Mouse (Mus musculus) heart, postnatal 14 days (tissue): ENCODE measurements around the gene Vav2. TPM values are rescaled to one million over a fixed set of nuclear protein-coding genes. Genes with fewer than 3 reads are reported as not detected.

Experiments used
- DNase-seq, 2 experiments: peaks; one replicate each; pipeline ENCODE4 v3.0.0; 2021 to 2022
- intact Hi-C: fragments of 180-260 bp; cut with DNase I; formaldehyde crosslinking; loops from one replicate; pipeline ENCODE4 v1.15.1; 2025
- microRNA-seq, 2 experiments: library from miRNA; unstranded; fragments of <30 nt; microRNA quantifications; one replicate each; pipeline ENCODE4 v1.2.0; 2021 to 2022
- total RNA-seq, 2 experiments: library from RNA; stranded (reverse); gene quantifications; 2 replicates each; pipeline ENCODE4 v1.2.3; 2021

The Vav2 gene
- total RNA-seq, 2 experiments from 2014 or later = 14.4 to 15.0 TPM

DNA sequence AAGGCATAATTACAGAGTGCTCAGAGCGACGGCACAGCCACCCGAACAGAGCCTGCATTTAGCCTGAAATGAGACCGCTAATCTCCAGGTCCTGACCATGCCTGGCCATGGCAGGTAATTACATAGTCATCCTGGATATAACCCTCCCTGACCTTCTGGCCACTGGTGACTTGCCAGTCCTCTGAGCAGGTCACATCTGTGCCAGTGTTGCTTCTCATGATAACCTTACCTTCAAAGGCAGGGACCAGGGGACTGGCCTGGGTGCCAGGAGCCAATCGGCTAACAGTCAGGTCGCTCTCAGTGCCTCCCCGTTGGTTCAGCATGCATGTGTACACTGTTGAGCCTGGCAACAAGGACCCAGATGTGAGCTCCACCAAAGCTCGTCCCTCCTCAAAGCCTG, 208.3 kb downstream of the Vav2 start:
- intact Hi-C loops = no loop called here
- peak in 1 of 2 experiments; percentile 18 for DNase-seq

DNA sequence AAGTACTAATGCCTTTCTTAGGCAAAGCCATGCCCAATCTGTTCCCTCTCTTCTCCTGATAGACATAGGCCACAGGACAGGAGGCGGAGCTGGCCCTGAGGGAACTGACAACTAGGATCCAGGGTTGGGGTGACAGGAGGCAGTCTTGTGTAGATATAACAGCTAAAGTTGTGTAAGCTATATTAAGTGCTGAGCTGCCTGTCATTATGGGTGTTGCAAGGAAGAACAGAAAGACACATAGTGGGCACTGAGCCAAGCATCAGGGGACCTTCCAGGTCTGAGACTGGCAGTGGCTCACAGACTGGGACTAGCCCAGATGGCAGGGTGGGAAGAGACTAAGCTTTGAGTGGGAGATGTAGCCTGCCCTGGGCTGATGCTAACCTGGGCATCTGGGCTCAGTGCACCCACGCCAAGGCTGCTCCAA, 208.7 kb downstream of the Vav2 start:
- DNase-seq = peak in 1 of 2 experiments; percentile 48
- intact Hi-C loops = no loop called here

DNA sequence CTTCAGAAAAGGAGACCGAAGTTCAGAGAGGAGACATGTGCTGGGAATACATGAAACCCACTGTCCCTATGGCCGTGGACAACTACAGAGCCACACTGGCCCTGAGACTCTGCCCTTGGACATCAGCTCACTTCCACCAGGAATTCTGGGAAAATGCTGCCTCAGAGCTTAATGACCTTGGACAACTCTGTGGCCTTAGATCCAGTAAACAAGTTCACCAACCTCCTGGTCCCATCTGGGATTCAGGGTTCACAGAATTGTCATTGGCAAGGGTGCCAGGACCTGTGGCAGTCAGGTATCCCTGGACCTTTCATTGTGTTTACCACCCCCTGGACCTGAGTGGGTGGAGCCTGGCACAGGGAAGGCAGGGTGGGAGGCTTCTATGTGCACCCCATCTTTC, 211.3 kb downstream of the Vav2 start:
- DNase-seq = no peak
- intact Hi-C loops = no loop called here

Small RNAs within 50 kb of the gene (microRNA-seq; reads per million reads assigned to microRNA genes)
- gene Gm24049 = 0 to 0.12 reads per million in 2 experiments
- 0 reads per million in 2 experiments for gene Mir7578

Other genes with a start within 250 kb of the Vav2 start
- gene Sardh, start 178.7 kb downstream of the Vav2 start, total RNA-seq = 10 to 100 TPM; 15.3 to 15.6 TPM
- gene Brd3os, start 15.3 kb upstream of the Vav2 start, total RNA-seq = 1 to 10 TPM; 1.2 TPM
- gene Brd3, start 80.6 kb upstream of the Vav2 start, total RNA-seq = 10 to 100 TPM; 39.6 to 41.3 TPM
- gene Wdr5, start 88.1 kb upstream of the Vav2 start, total RNA-seq = 10 to 100 TPM; 21.4 to 25.3 TPM
- gene Rxra, start 249.4 kb upstream of the Vav2 start, total RNA-seq = 10 to 100 TPM; 38.8 to 42.2 TPM